ENCODE assay signal across 8 mouse cellular contexts in the genomic region with DNA sequence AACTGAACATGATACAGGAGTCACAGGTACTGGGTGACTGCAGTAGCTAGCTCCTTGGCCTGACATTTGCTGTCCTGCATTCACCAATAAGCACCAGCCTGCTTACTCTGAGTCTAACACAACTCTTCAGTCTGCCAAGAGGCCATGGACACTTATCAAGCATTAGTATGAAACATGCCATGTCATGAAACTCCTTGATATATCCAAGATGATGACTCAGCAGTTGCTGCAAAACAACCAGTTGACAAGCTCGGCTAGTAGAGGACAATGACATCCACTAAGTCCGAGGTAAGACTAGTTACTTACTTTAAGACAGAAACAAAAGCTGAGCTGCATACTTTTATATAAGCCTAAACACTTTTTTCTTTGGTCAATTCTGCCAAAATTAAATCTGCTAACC. TPM values are rescaled to one million over a fixed set of nuclear protein-coding genes. Genes with fewer than 3 reads are reported as not detected.
DNase-seq lines count a peak whose midpoint lies in the region; ATAC-seq lines count a peak whose summit lies in the region.

No protein-coding gene starts in this region.

- H3K79me2 ChIP-seq in macrophage (ENCODE audit: inconsistent target), result peaks cover 67% of the 10 kb centered on the region

- H3K36me3 ChIP-seq in kidney, embryonic 14.5 days (ENCODE audit: control insufficient read depth, insufficient read depth, low read length), result no peaks in the 10 kb centered on the region
- H3K36me3 ChIP-seq in heart, embryonic 16.5 days (ENCODE audit: control insufficient read depth, insufficient read depth), result no peaks in the 10 kb centered on the region
- no peaks in the 10 kb centered on the region for H3K36me3 ChIP-seq in macrophage (ENCODE audit: inconsistent target)

- no peak overlapping the region for H3K27ac ChIP-seq in kidney, embryonic 14.5 days (ENCODE audit: low read depth, low read length)
- no peak overlapping the region for H3K27ac ChIP-seq in heart, embryonic 16.5 days (ENCODE audit: low read length)
- H3K27ac ChIP-seq in macrophage, result peak overlapping the region; percentile 60

- H3K4me2 ChIP-seq in kidney, embryonic 14.5 days (replicated peaks; ENCODE audit: low read depth, low read length), result peak overlapping the region; percentile 66
- peak overlapping the region; percentile 46 for H3K4me2 ChIP-seq in heart, embryonic 16.5 days (ENCODE audit: low read depth, low read length)

- H3K4me3 ChIP-seq in kidney, embryonic 14.5 days (ENCODE audit: low read length), result peak overlapping the region; percentile 99; the same call in 1 of the 2 replicates
- H3K4me3 ChIP-seq in heart, embryonic 16.5 days (ENCODE audit: low read length), result peak overlapping the region; percentile 12; the same call in 1 of the 2 replicates
- H3K4me3 ChIP-seq in macrophage (ENCODE audit: inconsistent target), result peak overlapping the region; percentile 75; the same call in 1 of the 2 replicates

- no peaks in the 10 kb centered on the region for H3K9me3 ChIP-seq in kidney, embryonic 14.5 days (ENCODE audit: control insufficient read depth, low read length)
- no peaks in the 10 kb centered on the region for H3K9me3 ChIP-seq in heart, embryonic 16.5 days (replicated peaks; ENCODE audit: control insufficient read depth, low read length)

- no peak overlapping the region for H3K9ac ChIP-seq in kidney, embryonic 14.5 days (ENCODE audit: low read depth, low read length)
- peak overlapping the region; percentile 49; the same call in 1 of the 2 replicates for H3K9ac ChIP-seq in heart, embryonic 16.5 days (ENCODE audit: low read length)

- no peak for DNase-seq in kidney, adult 11 months
- DNase-seq in Muller cell, postnatal 12 days (ENCODE audit: inconsistent ontology term), result peak; percentile 11
- DNase-seq in frontal cortex, postnatal 25 days (ENCODE audit: low spot score in 2 of 2), result no peak
- DNase-seq in yolk sac, embryonic 10.5 days (ENCODE audit: low spot score), result no peak
- DNase-seq in adrenal gland, adult 8-10 months, result no peak

- no peaks in the 10 kb centered on the region for H3K27me3 ChIP-seq in kidney, embryonic 14.5 days (ENCODE audit: control insufficient read depth, insufficient read depth, low read length)
- no peaks in the 10 kb centered on the region for H3K27me3 ChIP-seq in heart, embryonic 16.5 days (ENCODE audit: control insufficient read depth, insufficient read depth, low read length)

- H3K4me1 ChIP-seq in kidney, embryonic 14.5 days (ENCODE audit: control insufficient read depth, insufficient read depth, low read length), result peaks cover 10% of the 10 kb centered on the region
- peaks cover 14% of the 10 kb centered on the region for H3K4me1 ChIP-seq in heart, embryonic 16.5 days (ENCODE audit: control insufficient read depth, insufficient read depth, low read length)

- WGBS in kidney, embryonic 14.5 days, result 34% methylated on average over 2 of the region's 2 CpGs
- WGBS in heart, embryonic 16.5 days, result 14% methylated on average over 2 of the region's 2 CpGs
- 5% methylated on average over 2 of the region's 2 CpGs for WGBS in macrophage (ENCODE audit: missing documents)

- ATAC-seq in kidney, embryonic 14.5 days (ENCODE audit: low FRiP score, low TSS enrichment), result no peak
- no peak for ATAC-seq in heart, embryonic 16.5 days (replicated peaks; ENCODE audit: extremely low read depth, insufficient read depth, low FRiP score)

RNA-seq across cellular contexts. Expression of a gene that starts 2.5 kb away (rescaled TPM):
- 37.2 and 47.2 TPM in 2 replicates for polyA plus RNA-seq in kidney, embryonic 14.5 days (2014; fragmentation: Nextera tagmentation; extraction: Ambion mirVana)
- 12.7 and 12.9 TPM in 2 replicates for polyA plus RNA-seq in heart, embryonic 16.5 days (2015; fragmentation: Nextera tagmentation; extraction: Ambion mirVana)
- 100 to 1,000 TPM in 24 of 26 experiments, 10 to 100 TPM in 2; 60.3 to 171 (median 147) TPM for total RNA-seq in macrophage (2018; cell fraction: chromatin; rRNA removed)
- total RNA-seq in macrophage (2018; cell fraction: cytosol; rRNA removed), result 10 to 100 TPM; 28.5 to 43.6 (median 34.9) TPM
- total RNA-seq in macrophage (2018; cell fraction: nucleus; rRNA removed), result 100 to 1,000 TPM in 7 of 26 experiments, 10 to 100 TPM in 19; 53.5 to 148 (median 84.1) TPM
- 21.1 to 39.4 TPM (median 30.8 TPM) in 3 replicates for polyA plus RNA-seq in macrophage (2018)
- total RNA-seq in adrenal gland, adult 8-10 months (2022), result 10 to 100 TPM; 45.2 to 67.6 (median 53.9) TPM

RNA-seq across cellular contexts. Expression of a gene that starts 55.9 kb away (rescaled TPM):
- 8.7 and 13.5 TPM in 2 replicates for polyA plus RNA-seq in kidney, embryonic 14.5 days (2014; fragmentation: Nextera tagmentation; extraction: Ambion mirVana)
- polyA plus RNA-seq in heart, embryonic 16.5 days (2015; fragmentation: Nextera tagmentation; extraction: Ambion mirVana), result 8.2 TPM in 2 replicates
- 10 to 100 TPM in 16 of 26 experiments, 1 to 10 TPM in 10; 2.7 to 27.2 (median 13.4) TPM for total RNA-seq in macrophage (2018; cell fraction: chromatin; rRNA removed)
- total RNA-seq in macrophage (2018; cell fraction: cytosol; rRNA removed), result 10 to 100 TPM in 18 of 26 experiments, 1 to 10 TPM in 8; 8.2 to 13.7 (median 10.9) TPM
- total RNA-seq in macrophage (2018; cell fraction: nucleus; rRNA removed), result 10 to 100 TPM in 17 of 26 experiments, 1 to 10 TPM in 9; 3.5 to 31.0 (median 16.0) TPM
- polyA plus RNA-seq in macrophage (2018), result 9.5 to 11.2 TPM (median 10.2 TPM) in 3 replicates
- 10 to 100 TPM; 47.2 to 57.8 (median 53.3) TPM for total RNA-seq in adrenal gland, adult 8-10 months (2022)

Comparison
In these comparisons a context has a peak if more than half of its experiments do, and no peak if none do; other contexts are left out.
1. H3K4me3 ChIP-seq: peak in every context shown above with its lines; median percentile 99 in kidney, embryonic 14.5 days; 75 in macrophage; 12 in heart, embryonic 16.5 days.